Mouse (Mus musculus): Measurements from ENCODE around the gene Pagr1a.

GRCm38 (mm10) chr7:127009307-127010085, 7.7 kb downstream of the Pagr1a start:
- TF ChIP-seq CTCF (IDR thresholded peaks at IDR 0.05; ENCODE audit: low read depth) (no peak), EP300 (IDR thresholded peaks at IDR 0.05; ENCODE audit: low read depth) (no peak)
